Mouse (Mus musculus): ENCODE data around the gene Rabl6. TPM values are rescaled to one million over a fixed set of nuclear protein-coding genes. Genes with fewer than 3 reads are reported as not detected.

Rabl6 gene
- polyA plus RNA-seq, 1 experiment from 2014 or later = 78.3 TPM

GRCm38 (mm10) chr2:25621229-25622200, 13.2 kb upstream of the Rabl6 start, which contains the start of gene Tmem141:
Gene Tmem141, minus strand, starts transcription at chr2:25622005.
- H3K27ac ChIP-seq = peak within 1 kb of the TSS; percentile 84
- H3K36me3 ChIP-seq (replicated peaks) = no peaks in the 10 kb centered on the region
- WGBS = 6% methylated on average over 34 of the region's 34 CpGs
- H3K9me3 ChIP-seq = no peaks in the 10 kb centered on the region
- H3K4me1 ChIP-seq = peaks cover 18% of the 10 kb centered on the region
- peak; percentile 80 for DNase-seq (ENCODE audit: extremely low spot score, low spot score)
- peak within 1 kb of the TSS; percentile 62 for H3K4me3 ChIP-seq
- H3K27me3 ChIP-seq (ENCODE audit: poor library complexity, severe bottlenecking) = peaks cover 34% of the 10 kb centered on the region

DNA sequence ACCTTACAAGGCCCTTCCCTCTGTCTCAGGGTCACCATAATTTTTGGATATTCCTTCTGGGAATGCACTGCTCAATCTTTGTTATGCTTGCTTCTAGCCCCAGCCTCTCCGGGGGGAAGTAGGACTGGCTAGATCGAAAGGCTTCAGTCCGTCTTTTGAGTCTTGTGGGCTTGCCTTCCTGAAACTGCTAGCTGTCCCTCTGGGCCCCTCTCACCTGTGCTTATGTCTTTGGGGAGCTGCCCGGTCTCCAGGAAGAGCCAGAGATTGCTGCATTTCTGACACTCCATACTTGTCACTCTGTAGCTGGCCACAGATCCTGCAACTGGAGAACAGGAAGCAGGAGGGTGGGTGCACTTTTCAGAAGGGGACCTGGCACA, 12.5 kb upstream of the Rabl6 start:
- 88% methylated on average over 4 of the region's 4 CpGs for WGBS
- Histone ChIP-seq H3K36me3 (replicated peaks) (no peaks in the 10 kb centered on the region), H3K4me3 (peak overlapping the region; percentile 62; the same call in 1 of the 2 replicates), H3K27me3 (ENCODE audit: poor library complexity, severe bottlenecking) (peaks cover 41% of the 10 kb centered on the region), H3K9me3 (no peaks in the 10 kb centered on the region), H3K27ac (no peak overlapping the region), H3K4me1 (peaks cover 24% of the 10 kb centered on the region)
- no peak for DNase-seq (ENCODE audit: extremely low spot score, low spot score)

GRCm38 (mm10) chr2:25620386-25620785, 12.1 kb upstream of the Rabl6 start:
- H3K27ac ChIP-seq = no peak overlapping the region
- H3K9me3 ChIP-seq = no peaks in the 10 kb centered on the region
- 84% methylated on average over 6 of the region's 6 CpGs for WGBS
- no peaks in the 10 kb centered on the region for H3K36me3 ChIP-seq (replicated peaks)
- peaks cover 45% of the 10 kb centered on the region for H3K27me3 ChIP-seq (ENCODE audit: poor library complexity, severe bottlenecking)
- DNase-seq (ENCODE audit: extremely low spot score, low spot score) = no peak
- H3K4me1 ChIP-seq = peaks cover 24% of the 10 kb centered on the region
- H3K4me3 ChIP-seq = no peak overlapping the region

GRCm38 (mm10) chr2:25617578-25617977, 9.3 kb upstream of the Rabl6 start, which contains the start of gene Ccdc183:
Gene Ccdc183, minus strand, starts transcription at chr2:25617678.
- no peak for DNase-seq (ENCODE audit: extremely low spot score, low spot score)
- H3K4me3 ChIP-seq = peak within 1 kb of the TSS; percentile 19; the same call in 1 of the 2 replicates
- H3K36me3 ChIP-seq (replicated peaks) = no peaks in the 10 kb centered on the region
- H3K27me3 ChIP-seq (ENCODE audit: poor library complexity, severe bottlenecking) = peaks cover 72% of the 10 kb centered on the region
- H3K4me1 ChIP-seq = peaks cover 24% of the 10 kb centered on the region
- 89% methylated on average over 3 of the region's 3 CpGs for WGBS
- no peak within 1 kb of the TSS for H3K27ac ChIP-seq
- no peaks in the 10 kb centered on the region for H3K9me3 ChIP-seq

- H3K27me3 ChIP-seq (ENCODE audit: poor library complexity, severe bottlenecking) = peaks cover 84% of the 10 kb centered on the region
- H3K27ac ChIP-seq = no peak overlapping the region
- H3K36me3 ChIP-seq (replicated peaks) = no peaks in the 10 kb centered on the region
- DNase-seq (ENCODE audit: extremely low spot score, low spot score) = no peak
- H3K4me1 ChIP-seq = peaks cover 16% of the 10 kb centered on the region
- 27% methylated on average over 22 of the region's 22 CpGs for WGBS
- H3K9me3 ChIP-seq = no peaks in the 10 kb centered on the region
- H3K4me3 ChIP-seq = peak overlapping the region; percentile 19; the same call in 1 of the 2 replicates
Measured at GRCm38 (mm10) chr2:25616398-25616797, 8.1 kb upstream of the Rabl6 start.

DNA sequence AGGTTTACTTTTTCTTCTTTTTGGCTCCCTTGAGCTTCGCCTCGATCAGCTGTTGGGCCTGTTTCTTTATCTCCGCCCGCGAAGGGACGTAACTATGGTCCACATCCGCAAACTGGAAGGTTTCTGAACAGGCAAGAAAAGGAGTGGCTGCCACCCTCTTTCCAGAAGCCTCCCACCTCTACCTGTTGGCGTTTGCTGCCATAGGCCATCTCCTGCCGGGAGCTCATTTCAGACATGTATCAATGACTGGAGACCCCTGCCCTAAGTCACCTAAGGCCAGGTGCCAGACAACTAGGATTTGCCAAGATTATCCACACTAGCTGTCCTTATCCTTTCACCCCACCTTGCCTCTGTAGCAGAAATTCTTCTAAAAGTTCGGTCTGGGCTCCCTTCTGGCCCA, 350 bp upstream of the Rabl6 start:
- H3K9me3 ChIP-seq = no peaks in the 10 kb centered on the region
- DNase-seq (ENCODE audit: extremely low spot score, low spot score) = no peak
- H3K27ac ChIP-seq = peak overlapping the region; percentile 98
- peaks cover 24% of the 10 kb centered on the region for H3K4me1 ChIP-seq
- peak overlapping the region; percentile 99 for H3K4me3 ChIP-seq
- WGBS = 69% methylated on average over 10 of the region's 10 CpGs
- peaks cover 18% of the 10 kb centered on the region for H3K36me3 ChIP-seq (replicated peaks)
- peaks cover 46% of the 10 kb centered on the region for H3K27me3 ChIP-seq (ENCODE audit: poor library complexity, severe bottlenecking)

DNA sequence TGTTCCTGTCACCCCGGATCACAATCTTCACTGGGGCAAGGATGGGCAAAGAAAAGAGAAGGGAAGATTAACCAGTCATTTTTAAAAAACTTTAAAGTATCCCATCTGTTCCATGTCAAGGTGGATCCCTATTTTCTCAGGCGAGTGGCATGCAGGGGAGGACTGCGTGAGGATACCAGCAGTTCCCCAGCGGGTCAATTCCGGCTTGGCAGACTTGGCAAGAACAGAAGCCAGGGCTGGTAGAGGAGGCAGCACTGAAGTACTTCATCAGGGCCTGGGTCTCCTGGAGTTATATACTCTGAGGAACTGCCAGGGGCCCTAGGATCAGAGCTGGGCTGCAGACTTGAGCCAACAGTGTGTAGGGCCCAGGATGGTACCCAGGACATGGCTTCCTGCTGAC, 5.8 kb downstream of the Rabl6 start:
- H3K27ac ChIP-seq = no peak overlapping the region
- WGBS = 91% methylated on average over 5 of the region's 5 CpGs
- H3K4me3 ChIP-seq = no peak overlapping the region
- no peaks in the 10 kb centered on the region for H3K9me3 ChIP-seq
- H3K27me3 ChIP-seq (ENCODE audit: poor library complexity, severe bottlenecking) = no peaks in the 10 kb centered on the region
- peaks cover 78% of the 10 kb centered on the region for H3K36me3 ChIP-seq (replicated peaks)
- no peak for DNase-seq (ENCODE audit: extremely low spot score, low spot score)
- peaks cover 16% of the 10 kb centered on the region for H3K4me1 ChIP-seq

- DNase-seq (ENCODE audit: extremely low spot score, low spot score) = no peak
- H3K36me3 ChIP-seq (replicated peaks) = peaks cover 97% of the 10 kb centered on the region
- 93% methylated on average over 2 of the region's 2 CpGs for WGBS
- no peak overlapping the region for H3K27ac ChIP-seq
- no peak overlapping the region for H3K4me3 ChIP-seq
- no peaks in the 10 kb centered on the region for H3K4me1 ChIP-seq
- H3K9me3 ChIP-seq = no peaks in the 10 kb centered on the region
- H3K27me3 ChIP-seq (ENCODE audit: poor library complexity, severe bottlenecking) = no peaks in the 10 kb centered on the region
Measured at GRCm38 (mm10) chr2:25600037-25600436, 8.3 kb downstream of the Rabl6 start.

DNA sequence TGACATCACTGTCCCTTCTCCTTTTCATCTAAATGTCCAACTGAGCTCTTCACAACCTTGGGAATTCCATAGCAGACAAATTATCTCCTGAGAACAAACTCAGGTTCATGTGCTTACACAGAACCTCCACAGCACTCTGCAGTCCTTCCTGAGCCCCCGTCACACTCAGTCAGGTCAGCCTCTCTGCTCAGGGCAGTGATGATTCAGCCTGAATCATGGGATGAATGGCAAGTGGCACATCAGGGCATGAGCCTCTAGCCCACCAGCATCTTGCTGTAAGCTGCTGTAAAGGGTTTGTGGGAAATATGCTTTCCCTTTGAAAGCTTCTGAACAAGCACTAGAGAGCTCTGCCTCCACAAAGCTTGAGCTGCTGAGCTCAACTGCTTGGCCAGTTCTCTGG, 9.6 kb downstream of the Rabl6 start:
- no peaks in the 10 kb centered on the region for H3K27me3 ChIP-seq (ENCODE audit: poor library complexity, severe bottlenecking)
- no peak overlapping the region for H3K4me3 ChIP-seq
- H3K27ac ChIP-seq = no peak overlapping the region
- no peak for DNase-seq (ENCODE audit: extremely low spot score, low spot score)
- H3K9me3 ChIP-seq = no peaks in the 10 kb centered on the region
- peaks cover 98% of the 10 kb centered on the region for H3K36me3 ChIP-seq (replicated peaks)
- no peaks in the 10 kb centered on the region for H3K4me1 ChIP-seq
- 97% methylated on average over 1 of the region's 1 CpGs for WGBS

- Histone ChIP-seq H3K4me3 (no peak overlapping the region), H3K27me3 (ENCODE audit: poor library complexity, severe bottlenecking) (no peaks in the 10 kb centered on the region), H3K9me3 (no peaks in the 10 kb centered on the region), H3K36me3 (replicated peaks) (peaks cover 99% of the 10 kb centered on the region), H3K4me1 (no peaks in the 10 kb centered on the region), H3K27ac (no peak overlapping the region)
- no peak for DNase-seq (ENCODE audit: extremely low spot score, low spot score)
- 98% methylated on average over 5 of the region's 5 CpGs for WGBS
Measured at GRCm38 (mm10) chr2:25596765-25597510, 11.4 kb downstream of the Rabl6 start.

DNA sequence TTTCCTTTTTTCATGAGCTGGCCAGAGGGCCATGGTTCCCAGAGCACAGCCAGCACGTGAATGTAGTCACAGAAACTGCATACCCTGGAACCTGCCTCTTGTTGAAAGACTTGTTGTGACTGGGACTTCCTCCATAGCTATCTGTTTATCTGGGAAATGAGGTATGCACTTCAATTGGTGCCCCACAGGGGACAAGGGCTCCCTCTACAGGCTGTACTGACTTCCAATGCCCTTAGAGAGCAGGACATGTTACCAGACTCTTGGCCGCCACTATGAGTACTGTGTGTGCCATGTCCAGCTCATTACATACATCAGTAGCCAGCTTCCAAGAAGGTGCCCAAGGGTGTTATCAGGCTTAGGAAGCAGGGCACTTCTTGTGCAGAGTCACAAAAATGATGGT, 16.5 kb downstream of the Rabl6 start:
- H3K27ac ChIP-seq = no peak overlapping the region
- 91% methylated on average over 2 of the region's 2 CpGs for WGBS
- peaks cover 99% of the 10 kb centered on the region for H3K36me3 ChIP-seq (replicated peaks)
- DNase-seq (ENCODE audit: extremely low spot score, low spot score) = no peak
- H3K27me3 ChIP-seq (ENCODE audit: poor library complexity, severe bottlenecking) = no peaks in the 10 kb centered on the region
- H3K4me1 ChIP-seq = no peaks in the 10 kb centered on the region
- no peak overlapping the region for H3K4me3 ChIP-seq
- no peaks in the 10 kb centered on the region for H3K9me3 ChIP-seq

- H3K27ac ChIP-seq = no peak overlapping the region
- 94% methylated on average over 8 of the region's 8 CpGs for WGBS
- H3K36me3 ChIP-seq (replicated peaks) = peaks cover 100% of the 10 kb centered on the region
- no peak for DNase-seq (ENCODE audit: extremely low spot score, low spot score)
- no peak overlapping the region for H3K4me3 ChIP-seq
- no peaks in the 10 kb centered on the region for H3K27me3 ChIP-seq (ENCODE audit: poor library complexity, severe bottlenecking)
- H3K9me3 ChIP-seq = no peaks in the 10 kb centered on the region
- no peaks in the 10 kb centered on the region for H3K4me1 ChIP-seq
Measured at GRCm38 (mm10) chr2:25588227-25588907, 20.0 kb downstream of the Rabl6 start.
